Mouse (Mus musculus): ENCODE measurements at regions not wholly inside any gene's neighbourhood (a gene's known extent, or its start where the extent isn't known, plus 50 kb on each side); places are given as distances from the start of the nearest gene placed in this dataset.

GRCm38 (mm10) chr12:71767896-71768295 lies 63.0 kb upstream of the Daam1 start:
- Histone ChIP-seq H3K4me1 (peaks cover 8% of the 10 kb centered on the region), H3K36me3 (no peaks in the 10 kb centered on the region), H3K27me3 (replicated peaks) (no peaks in the 10 kb centered on the region), H3K9ac (no peak overlapping the region), H3K9me3 (replicated peaks) (no peaks in the 10 kb centered on the region), H3K27ac (no peak overlapping the region), H3K4me3 (no peak overlapping the region), H3K4me2 (no peak overlapping the region)
- WGBS (ENCODE audit: insufficient replicate concordance) = 35% methylated on average over 3 of the region's 3 CpGs
- ATAC-seq = no peak

- Histone ChIP-seq H3K9me3 (replicated peaks) (no peaks in the 10 kb centered on the region), H3K4me3 (peak overlapping the region; percentile 22; the same call in 1 of the 2 replicates), H3K9ac (no peak overlapping the region), H3K4me1 (peaks cover 8% of the 10 kb centered on the region), H3K27ac (no peak overlapping the region), H3K4me2 (peak overlapping the region; percentile 55), H3K36me3 (no peaks in the 10 kb centered on the region), H3K27me3 (replicated peaks) (no peaks in the 10 kb centered on the region)
- no peak for ATAC-seq
- WGBS (ENCODE audit: insufficient replicate concordance) = 3% methylated on average over 12 of the region's 12 CpGs
These were observed 62.4 kb upstream of the Daam1 start for GRCm38 (mm10) chr12:71768471-71768870.

GRCm38 (mm10) chr12:71768890-71769289 lies 62.0 kb upstream of the Daam1 start:
- H3K27me3 ChIP-seq (replicated peaks) = peaks cover 2% of the 10 kb centered on the region; the same call in 1 of the 2 replicates
- H3K4me1 ChIP-seq = peaks cover 8% of the 10 kb centered on the region
- H3K4me2 ChIP-seq = peak overlapping the region; percentile 55
- peak overlapping the region; percentile 22; the same call in 1 of the 2 replicates for H3K4me3 ChIP-seq
- H3K36me3 ChIP-seq = no peaks in the 10 kb centered on the region
- ATAC-seq = no peak
- H3K9ac ChIP-seq = no peak overlapping the region
- 35% methylated on average over 9 of the region's 9 CpGs for WGBS (ENCODE audit: insufficient replicate concordance)
- no peak overlapping the region for H3K27ac ChIP-seq
- no peaks in the 10 kb centered on the region for H3K9me3 ChIP-seq (replicated peaks)

GRCm38 (mm10) chr12:71769302-71769701 lies 61.6 kb upstream of the Daam1 start:
- Histone ChIP-seq H3K4me3 (no peak overlapping the region), H3K36me3 (no peaks in the 10 kb centered on the region), H3K9me3 (replicated peaks) (no peaks in the 10 kb centered on the region), H3K27me3 (replicated peaks) (peaks cover 4% of the 10 kb centered on the region; the same call in 1 of the 2 replicates), H3K4me2 (peak overlapping the region; percentile 55), H3K4me1 (peaks cover 8% of the 10 kb centered on the region), H3K9ac (no peak overlapping the region), H3K27ac (no peak overlapping the region)
- WGBS (ENCODE audit: insufficient replicate concordance) = 64% methylated on average over 6 of the region's 6 CpGs
- no peak for ATAC-seq

- 63% methylated on average over 9 of the region's 9 CpGs for WGBS (ENCODE audit: insufficient replicate concordance)
- H3K27ac ChIP-seq = no peak overlapping the region
- no peak overlapping the region for H3K9ac ChIP-seq
- H3K4me3 ChIP-seq = no peak overlapping the region
- H3K36me3 ChIP-seq = no peaks in the 10 kb centered on the region
- no peak for ATAC-seq
- H3K4me2 ChIP-seq = no peak overlapping the region
- H3K9me3 ChIP-seq (replicated peaks) = no peaks in the 10 kb centered on the region
- peaks cover 5% of the 10 kb centered on the region; the same call in 1 of the 2 replicates for H3K4me1 ChIP-seq
- H3K27me3 ChIP-seq (replicated peaks) = peaks cover 14% of the 10 kb centered on the region; the same call in 1 of the 2 replicates
These were observed 57.0 kb upstream of the Daam1 start for GRCm38 (mm10) chr12:71773891-71774290.

- H3K27ac ChIP-seq = no peak overlapping the region
- WGBS (ENCODE audit: insufficient replicate concordance) = 71% methylated on average over 12 of the region's 12 CpGs
- H3K9ac ChIP-seq = no peak overlapping the region
- H3K4me3 ChIP-seq = no peak overlapping the region
- no peaks in the 10 kb centered on the region for H3K4me1 ChIP-seq
- ATAC-seq = no peak
- no peaks in the 10 kb centered on the region for H3K36me3 ChIP-seq
- no peak overlapping the region for H3K4me2 ChIP-seq
- H3K27me3 ChIP-seq (replicated peaks) = peaks cover 14% of the 10 kb centered on the region; the same call in 1 of the 2 replicates
- H3K9me3 ChIP-seq (replicated peaks) = no peaks in the 10 kb centered on the region
These were observed 55.8 kb upstream of the Daam1 start for GRCm38 (mm10) chr12:71775126-71775525.

GRCm38 (mm10) chr12:71778137-71778536 lies 52.7 kb upstream of the Daam1 start:
- no peak overlapping the region for H3K9ac ChIP-seq
- H3K36me3 ChIP-seq = no peaks in the 10 kb centered on the region
- no peak for ATAC-seq
- peaks cover 7% of the 10 kb centered on the region; the same call in 1 of the 2 replicates for H3K4me1 ChIP-seq
- no peaks in the 10 kb centered on the region for H3K9me3 ChIP-seq (replicated peaks)
- peaks cover 14% of the 10 kb centered on the region; the same call in 1 of the 2 replicates for H3K27me3 ChIP-seq (replicated peaks)
- H3K4me3 ChIP-seq = no peak overlapping the region
- WGBS (ENCODE audit: insufficient replicate concordance) = 39% methylated on average over 14 of the region's 14 CpGs
- H3K4me2 ChIP-seq = peak overlapping the region; percentile 27
- no peak overlapping the region for H3K27ac ChIP-seq

GRCm38 (mm10) chr12:71778948-71779347 lies 51.9 kb upstream of the Daam1 start:
- H3K27ac ChIP-seq = no peak overlapping the region
- no peaks in the 10 kb centered on the region for H3K36me3 ChIP-seq
- no peak for ATAC-seq

GRCm38 (mm10) chr12:71779418-71779817 lies 51.5 kb upstream of the Daam1 start:
- no peak overlapping the region for H3K4me2 ChIP-seq

More at GRCm38 (mm10) chr12:71778948-71779347, 51.9 kb upstream of the Daam1 start:
- 74% methylated on average over 3 of the region's 3 CpGs for WGBS (ENCODE audit: insufficient replicate concordance)
- H3K4me2 ChIP-seq = no peak overlapping the region
- H3K4me1 ChIP-seq = peaks cover 7% of the 10 kb centered on the region; the same call in 1 of the 2 replicates
- no peak overlapping the region for H3K9ac ChIP-seq
- no peaks in the 10 kb centered on the region for H3K9me3 ChIP-seq (replicated peaks)
- H3K4me3 ChIP-seq = no peak overlapping the region
- H3K27me3 ChIP-seq (replicated peaks) = peaks cover 12% of the 10 kb centered on the region; the same call in 1 of the 2 replicates

More at GRCm38 (mm10) chr12:71779418-71779817, 51.5 kb upstream of the Daam1 start:
- no peak overlapping the region for H3K9ac ChIP-seq
- WGBS (ENCODE audit: insufficient replicate concordance) = 55% methylated on average over 6 of the region's 6 CpGs
- H3K4me1 ChIP-seq = peaks cover 7% of the 10 kb centered on the region; the same call in 1 of the 2 replicates
- H3K9me3 ChIP-seq (replicated peaks) = no peaks in the 10 kb centered on the region
- peaks cover 10% of the 10 kb centered on the region; the same call in 1 of the 2 replicates for H3K27me3 ChIP-seq (replicated peaks)
- H3K27ac ChIP-seq = no peak overlapping the region
- H3K4me3 ChIP-seq = no peak overlapping the region
- no peak for ATAC-seq
- H3K36me3 ChIP-seq = no peaks in the 10 kb centered on the region
